Mouse (Mus musculus) neural tube, embryonic 14.5 days (tissue): Measurements from ENCODE around the gene Acad8. TPM values are rescaled to one million over a fixed set of nuclear protein-coding genes. Genes with fewer than 3 reads are reported as not detected.

Source experiments
- polyA plus RNA-seq: library from polyadenylated mRNA; unstranded; fragments of >200 nt; fragmentation: Nextera tagmentation; extraction: Ambion mirVana; gene quantifications from 2 replicates; pipeline ENCODE4 v1.2.1, GENCODE M21; 2014

Gene Acad8
- polyA plus RNA-seq, 1 experiment from 2014 or later: 27.4 TPM

Other genes starting within 250 kb of the Acad8 start
- 1.9 and 3.2 TPM in 2 replicates for gene Glb1l2, start 193.1 kb downstream of the Acad8 start, polyA plus RNA-seq
- not detected in 2 replicates for gene Glb1l3, start 138.7 kb downstream of the Acad8 start, polyA plus RNA-seq
- not detected in 2 replicates for gene Gm1110, start 76.5 kb downstream of the Acad8 start, polyA plus RNA-seq
- gene Thyn1, start 144 bp upstream of the Acad8 start, polyA plus RNA-seq: 136 and 145 TPM in 2 replicates
- gene Vps26b, start 30.5 kb upstream of the Acad8 start, polyA plus RNA-seq: 90.4 and 100 TPM in 2 replicates
- 16.7 and 18.4 TPM in 2 replicates for gene Ncapd3, start 30.6 kb upstream of the Acad8 start, polyA plus RNA-seq
- gene Jam3, start 155.9 kb upstream of the Acad8 start, polyA plus RNA-seq: 36.1 and 49.7 TPM in 2 replicates